Mouse (Mus musculus) kidney, adult 9 months (tissue): ENCODE measurements around the gene Ankrd6.
A peak's percentile ranks its signal among the peaks of the same experiment; 100 is the strongest.
"Not testable (repeated sequence)": the region's sequence is repeated elsewhere in the genome, so short reads cannot be mapped to it uniquely, and the experiment has no call there.

ENCODE experiments used
- DNase-seq: peaks from one replicate; pipeline ENCODE4 v3.0.0; 2022

Gene Ankrd6

GRCm38 (mm10) chr4:32950356-32951034 is at the start of gene Ankrd6:
TSS of gene Ankrd6 (minus strand) at chr4:32950841.
- peak; percentile 75 for DNase-seq

DNA sequence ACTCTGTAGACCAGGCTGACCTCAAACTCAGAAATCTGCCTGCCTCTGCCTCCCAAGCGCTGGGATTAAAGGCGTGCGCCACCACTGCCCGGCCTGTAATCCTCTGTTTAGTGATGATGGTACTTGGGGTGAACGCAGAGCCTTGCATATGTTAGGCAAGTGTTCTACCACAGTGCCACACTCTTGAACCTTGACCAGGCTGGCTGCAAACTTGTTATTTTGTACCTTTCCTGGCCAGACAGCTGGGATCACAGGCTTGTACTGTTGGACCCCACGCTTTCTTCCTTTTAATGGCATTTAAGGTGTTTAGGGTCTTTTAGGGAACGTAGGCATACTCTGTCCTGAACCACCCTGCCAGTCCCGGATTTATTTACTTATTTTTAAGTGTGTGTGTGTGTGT is 48.4 kb upstream of the Ankrd6 start:
- peak; percentile 61 for DNase-seq

DNA sequence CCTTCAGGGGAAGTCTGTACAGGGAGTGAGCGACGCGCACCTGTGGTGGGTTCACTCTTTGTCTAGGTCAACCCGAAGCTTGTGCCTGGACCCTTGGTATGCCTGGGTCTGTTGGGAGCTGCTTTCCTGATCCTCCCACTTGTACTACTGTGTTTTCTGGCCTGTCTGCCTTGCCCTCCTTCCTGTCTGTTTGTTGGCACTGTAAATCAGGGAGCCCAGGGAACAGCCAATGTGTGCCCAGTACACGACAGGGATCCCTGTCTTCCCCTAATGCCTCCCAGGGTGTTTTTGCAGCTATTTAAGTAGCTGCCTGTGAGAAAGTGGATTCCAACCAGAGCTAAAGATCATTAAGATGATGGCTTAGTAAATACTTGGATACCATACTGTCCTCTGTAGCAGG is 46.9 kb upstream of the Ankrd6 start:
- DNase-seq: no peak

GRCm38 (mm10) chr4:32996083-32996482 is 45.4 kb upstream of the Ankrd6 start:
- no peak for DNase-seq

GRCm38 (mm10) chr4:32994168-32994567 is 43.5 kb upstream of the Ankrd6 start:
- no peak for DNase-seq

DNA sequence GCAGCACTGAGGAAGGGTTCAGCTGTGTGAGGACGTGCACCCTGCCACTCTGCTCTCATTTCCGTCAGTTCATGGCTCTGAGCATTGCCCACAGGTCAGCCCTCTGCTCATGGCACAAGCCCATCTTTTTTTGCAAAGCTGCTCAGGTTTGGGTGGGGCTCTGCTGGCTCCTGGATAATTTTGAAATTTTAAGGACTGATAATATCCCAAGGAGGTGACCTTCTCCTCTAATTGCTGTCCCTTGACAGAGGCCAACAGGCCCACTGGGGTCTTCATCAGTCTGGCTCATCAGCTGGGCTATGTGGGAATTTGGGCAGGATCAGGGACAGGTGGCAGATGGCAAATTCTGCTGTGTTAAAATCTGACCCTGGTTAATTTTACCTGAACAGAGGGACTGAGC is 38.7 kb upstream of the Ankrd6 start:
- DNase-seq: no peak

- no peak for DNase-seq
These were observed 36.4 kb upstream of the Ankrd6 start for GRCm38 (mm10) chr4:32987006-32987405.

DNA sequence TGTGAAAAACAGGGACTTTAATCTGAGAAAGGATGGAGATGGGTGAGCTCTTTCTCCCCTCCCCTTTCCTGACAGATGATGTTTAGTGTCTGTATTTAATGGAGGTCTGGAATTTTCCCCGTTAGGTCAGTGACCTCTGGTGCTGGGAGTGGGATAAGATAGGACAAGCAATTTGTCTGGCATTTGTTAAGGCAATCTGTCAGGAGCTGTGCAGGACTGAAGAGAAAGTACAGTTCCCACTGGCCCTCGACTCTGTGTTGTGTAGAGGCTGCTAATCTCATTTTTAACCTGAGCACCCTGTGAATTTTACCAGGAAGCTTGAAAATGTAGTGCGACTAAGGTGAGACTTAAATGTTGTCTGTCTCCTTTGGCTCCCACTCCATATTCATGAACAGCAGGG is 35.0 kb upstream of the Ankrd6 start:
- DNase-seq: no peak

DNA sequence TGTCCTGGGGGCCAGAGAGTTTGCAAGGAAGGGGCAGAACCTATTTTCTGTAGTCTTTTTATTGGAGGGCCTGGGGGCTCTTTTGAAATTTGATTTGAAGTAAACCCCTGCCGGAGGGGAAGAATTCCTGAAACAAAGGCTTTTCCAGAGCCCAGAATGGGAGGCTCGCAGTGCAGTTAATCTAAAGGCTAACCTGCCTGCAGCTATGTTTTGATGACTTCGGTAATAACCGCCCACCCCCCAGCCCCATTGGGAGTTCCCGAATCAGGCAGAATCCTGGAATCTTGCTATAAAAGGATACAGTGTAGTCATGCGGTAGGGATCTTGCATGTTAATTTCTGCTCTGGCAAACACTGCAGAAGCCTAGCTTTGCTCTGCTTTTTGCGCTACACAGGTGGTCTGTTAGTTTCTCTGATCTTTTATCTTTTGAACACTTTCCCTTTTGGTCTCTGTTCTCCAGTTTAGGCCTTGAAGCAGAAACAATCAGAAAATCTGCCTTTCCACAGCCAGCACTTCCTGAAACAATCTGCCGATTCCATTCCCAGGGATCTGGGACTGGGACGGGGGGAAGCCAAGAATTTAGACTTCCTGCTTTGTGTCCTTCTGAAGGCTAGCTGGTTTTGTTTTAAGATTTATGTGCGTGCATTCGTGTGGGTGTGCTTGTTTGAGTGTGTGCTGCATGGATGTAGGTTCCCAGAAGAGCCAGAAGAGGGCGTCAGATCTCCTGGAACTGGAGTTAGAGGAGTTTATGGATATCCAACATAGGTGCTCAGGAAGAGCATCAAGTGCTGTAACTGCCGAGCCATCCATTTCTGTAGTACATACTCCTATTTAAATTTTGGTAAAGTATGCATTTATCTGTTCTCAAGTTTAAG is 34.4 kb upstream of the Ankrd6 start:
- DNase-seq: no peak

- DNase-seq: peak; percentile 32
These were observed 33.6 kb upstream of the Ankrd6 start for GRCm38 (mm10) chr4:32984242-32984641.

DNA sequence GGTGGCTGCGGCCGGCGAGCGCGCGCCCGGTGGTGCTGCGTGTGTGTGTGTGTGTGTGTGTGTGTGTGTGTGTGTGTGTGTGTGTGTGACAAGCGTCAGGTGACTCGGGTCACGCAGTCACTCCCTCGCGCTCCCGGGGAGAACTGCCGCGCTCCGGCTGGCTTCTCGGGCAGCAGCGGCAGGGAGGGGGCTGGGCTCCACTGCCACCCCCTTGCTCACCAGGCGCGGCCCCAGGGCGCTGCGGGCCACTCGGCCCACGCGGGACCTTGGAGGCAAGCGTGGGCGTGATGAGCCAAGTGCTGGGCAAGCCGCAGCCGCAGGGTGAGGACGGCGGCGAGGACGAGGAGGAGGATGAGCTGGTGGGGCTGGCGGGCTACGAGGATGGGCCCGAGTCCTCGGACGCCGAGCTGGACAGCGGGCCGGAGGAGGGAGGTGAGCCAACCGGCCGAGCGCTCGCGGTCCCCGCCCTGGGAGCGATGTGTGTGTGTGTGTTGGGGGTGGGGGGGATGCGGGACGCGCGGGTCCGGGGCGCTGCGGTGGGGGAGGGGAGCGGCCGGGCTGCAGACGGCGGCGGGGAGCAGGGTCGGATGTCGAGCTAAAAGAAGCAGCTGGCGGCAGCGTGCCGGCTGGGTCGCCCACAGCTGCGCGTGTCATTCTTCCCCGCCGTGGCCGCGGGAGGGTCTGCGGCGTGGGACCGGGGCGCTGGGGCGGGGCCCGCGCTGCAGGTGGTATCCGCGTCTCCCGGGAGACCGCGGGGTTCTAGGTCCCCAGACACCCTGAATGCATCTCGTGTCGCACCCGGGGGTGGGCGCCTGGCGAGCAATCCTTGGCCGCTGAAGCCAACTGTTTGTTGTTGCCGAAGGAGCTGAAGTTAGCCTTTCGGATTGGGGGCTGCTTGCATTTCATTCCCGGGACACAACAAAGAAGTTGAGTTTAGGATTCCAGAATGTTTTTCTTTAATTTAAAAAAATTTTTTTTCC is 32.8 kb upstream of the Ankrd6 start:
- peak; percentile 74 for DNase-seq

GRCm38 (mm10) chr4:32982716-32983175 is 32.1 kb upstream of the Ankrd6 start, which contains the start of gene Rragd:
TSS of gene Rragd (plus strand) at chr4:32983037.
- peak; percentile 38 for DNase-seq

DNA sequence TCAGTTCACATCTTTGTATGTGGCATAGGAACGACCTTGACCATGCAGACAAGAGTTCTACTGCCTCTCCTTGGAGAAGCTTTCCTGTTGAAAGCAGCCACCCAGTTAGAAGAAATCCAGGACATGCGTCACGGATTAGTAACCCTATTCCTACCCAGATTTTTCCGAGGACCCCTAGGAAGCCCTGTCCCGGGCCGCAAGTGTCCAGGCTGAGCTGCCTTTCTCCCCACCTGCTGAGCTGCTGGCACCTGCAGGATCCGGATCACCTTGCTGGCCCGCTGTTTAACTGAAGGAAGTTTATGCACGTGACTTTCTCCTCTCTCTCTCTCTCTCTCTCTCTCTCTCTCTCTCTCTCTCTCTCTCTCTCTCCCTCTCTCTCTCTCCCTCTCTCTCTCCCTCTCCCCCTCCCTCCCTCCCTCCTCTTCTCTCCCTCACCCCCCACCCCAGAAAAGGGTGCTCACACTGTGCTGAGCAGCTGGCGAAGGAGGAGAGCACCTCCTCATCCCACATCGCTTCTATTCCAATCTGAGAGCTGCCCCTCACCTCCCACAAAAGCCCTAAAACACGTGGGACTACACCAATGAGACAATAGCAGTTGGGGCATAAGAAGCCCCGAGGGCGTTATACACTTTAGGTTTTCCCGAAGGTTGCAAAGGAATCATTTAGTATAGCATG is 31.5 kb upstream of the Ankrd6 start:
- DNase-seq: peak; percentile 46

DNA sequence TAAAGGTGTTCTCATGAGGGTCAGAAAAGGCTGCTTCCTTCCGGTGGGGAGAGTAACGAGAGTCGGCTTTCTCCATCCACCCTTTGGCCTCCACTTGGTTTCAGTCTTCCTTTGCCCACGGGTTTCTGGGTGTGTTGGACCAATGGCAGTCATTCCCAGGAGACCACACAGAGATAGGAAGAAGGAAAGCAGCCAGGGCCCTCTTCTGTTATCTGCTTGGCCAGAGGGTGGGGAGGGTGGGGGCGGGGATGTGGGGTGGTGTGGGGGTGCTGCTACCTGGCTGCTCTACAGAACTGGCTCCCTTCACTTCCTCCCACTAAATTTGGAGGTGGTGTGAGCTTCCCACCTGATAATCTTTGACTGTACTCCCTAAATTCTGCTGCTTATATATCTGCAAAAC is 31.0 kb upstream of the Ankrd6 start:
- DNase-seq: no peak

GRCm38 (mm10) chr4:32980061-32980460 is 29.4 kb upstream of the Ankrd6 start:
- DNase-seq: no peak

GRCm38 (mm10) chr4:32977331-32977730 is 26.7 kb upstream of the Ankrd6 start:
- DNase-seq: no peak

DNA sequence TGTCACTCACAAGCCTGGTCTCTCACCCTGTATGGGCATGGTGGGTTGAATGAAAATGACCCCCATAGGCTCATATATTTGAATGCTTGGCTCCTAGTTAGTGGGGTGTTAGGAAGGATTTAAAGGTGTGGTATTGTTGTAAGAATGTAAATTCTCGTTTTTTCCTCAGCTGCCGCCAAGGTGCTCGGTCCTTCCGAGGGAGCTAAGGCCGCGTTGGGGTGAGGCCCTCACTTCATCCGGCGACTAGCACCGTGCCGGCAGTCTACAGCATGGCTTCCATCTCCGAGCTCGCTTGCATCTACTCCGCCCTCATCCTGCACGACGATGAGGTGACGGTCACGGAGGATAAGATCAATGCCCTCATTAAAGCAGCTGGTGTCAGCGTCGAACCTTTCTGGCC is 14.0 kb upstream of the Ankrd6 start:
- DNase-seq: not testable (repeated sequence)

DNA sequence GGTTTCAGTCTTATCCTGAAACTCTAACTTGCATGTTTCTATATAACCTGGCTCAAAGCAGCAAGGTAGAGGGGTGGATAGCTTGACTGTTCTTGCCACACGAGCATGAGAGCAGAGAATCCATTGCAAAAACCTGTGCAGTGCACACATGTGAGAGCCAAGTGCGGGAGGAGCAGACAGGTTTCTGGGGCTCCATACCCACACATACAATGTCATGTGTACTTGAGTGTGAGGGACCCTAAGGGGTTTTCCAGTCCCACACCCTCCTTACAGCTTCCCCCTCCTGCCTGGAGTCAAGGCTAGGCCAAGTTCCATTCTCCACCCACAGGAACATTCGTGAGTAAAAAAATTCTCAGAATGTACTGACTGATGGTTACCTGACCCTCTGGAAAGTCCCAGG is 10.8 kb upstream of the Ankrd6 start:
- no peak for DNase-seq

GRCm38 (mm10) chr4:32956423-32956822 is 5.8 kb upstream of the Ankrd6 start:
- no peak for DNase-seq

GRCm38 (mm10) chr4:32952681-32953080 is 2.0 kb upstream of the Ankrd6 start:
- DNase-seq: no peak

DNA sequence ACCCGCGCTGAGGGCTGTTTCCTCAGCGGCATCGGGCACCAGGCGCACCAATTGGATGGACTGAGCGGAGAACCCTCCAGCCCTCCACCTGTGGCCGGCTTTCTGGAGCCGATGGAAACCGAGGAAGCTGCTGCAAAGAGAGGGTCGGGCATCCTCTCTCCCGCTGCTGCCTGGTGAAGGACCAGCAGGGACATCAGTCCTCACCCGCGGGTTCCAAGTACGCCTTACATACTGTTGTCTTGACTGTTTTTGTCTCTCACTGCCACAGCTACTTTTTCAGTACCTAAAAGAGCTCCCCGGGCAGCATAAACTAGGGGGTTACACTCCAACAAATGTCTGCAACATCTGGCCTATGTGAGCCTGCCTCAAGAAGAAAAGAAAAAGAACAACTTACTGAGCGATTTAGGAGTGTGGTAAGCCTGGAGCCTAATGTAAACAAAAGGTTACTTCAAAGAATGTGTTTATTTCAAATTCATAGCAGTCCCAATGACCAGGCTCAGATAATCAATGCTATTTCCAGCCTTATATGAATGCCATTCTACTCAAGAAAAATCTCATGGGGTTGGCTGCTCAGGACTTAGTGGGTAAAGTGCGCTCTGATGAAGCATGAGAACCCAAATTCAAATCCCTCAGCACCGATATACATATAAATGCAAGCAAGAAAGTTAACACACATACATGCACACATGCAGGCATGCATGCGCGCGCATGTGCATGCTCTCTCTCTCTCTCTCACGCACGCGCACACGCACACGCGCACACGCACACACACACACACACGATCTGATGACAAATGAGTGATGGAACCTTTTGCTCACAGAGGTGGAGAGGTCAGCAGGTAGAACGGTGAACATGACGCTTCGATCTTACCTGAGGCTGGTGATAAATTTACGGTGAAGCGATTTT is 647 bp upstream of the Ankrd6 start:
- no peak for DNase-seq
